Mouse (Mus musculus) splenic B cell, adult 2 months (primary cell): ENCODE measurements around the gene A930017K11Rik.
A peak's percentile ranks its signal among the peaks of the same experiment; 100 is the strongest.

ENCODE experiments used
- DNase-seq: peaks from one replicate; pipeline ENCODE4 v3.0.0-alpha.2; 2011; ENCODE audit warnings: low read depth, low spot score
- H3K27me3 ChIP-seq: 2 replicates; pipeline ENCODE4 v1.6.1; 2012; ENCODE audit warnings: mild to moderate bottlenecking, low read length, moderate library complexity, mixed read lengths; ENCODE audit not compliant: control insufficient read depth, poor library complexity, insufficient read depth, severe bottlenecking
- H3K36me3 ChIP-seq: 2 replicates; pipeline ENCODE4 v1.6.1; 2012; ENCODE audit warnings: mild to moderate bottlenecking, low read length, moderate library complexity, mixed read lengths; ENCODE audit not compliant: control insufficient read depth, poor library complexity, insufficient read depth, severe bottlenecking

A930017K11Rik gene

GRCm38 (mm10) chr17:25950706-25951105 is 1.7 kb downstream of the A930017K11Rik start:
- DNase-seq = no peak
- no peaks in the 10 kb centered on the region for H3K27me3 ChIP-seq
- H3K36me3 ChIP-seq = no peaks in the 10 kb centered on the region

- Histone ChIP-seq H3K36me3 (no peaks in the 10 kb centered on the region), H3K27me3 (no peaks in the 10 kb centered on the region)
- DNase-seq = no peak
Observed at GRCm38 (mm10) chr17:25949981-25950380, 2.4 kb downstream of the A930017K11Rik start.

- no peak for DNase-seq
- no peaks in the 10 kb centered on the region for H3K36me3 ChIP-seq
- no peaks in the 10 kb centered on the region for H3K27me3 ChIP-seq
Observed at GRCm38 (mm10) chr17:25948051-25948450, 4.3 kb downstream of the A930017K11Rik start.

GRCm38 (mm10) chr17:25947576-25947975 is 4.8 kb downstream of the A930017K11Rik start:
- Histone ChIP-seq H3K36me3 (no peaks in the 10 kb centered on the region), H3K27me3 (no peaks in the 10 kb centered on the region)
- no peak for DNase-seq

GRCm38 (mm10) chr17:25946891-25947290 is 5.5 kb downstream of the A930017K11Rik start:
- Histone ChIP-seq H3K36me3 (no peaks in the 10 kb centered on the region), H3K27me3 (no peaks in the 10 kb centered on the region)
- no peak for DNase-seq

- Histone ChIP-seq H3K36me3 (no peaks in the 10 kb centered on the region), H3K27me3 (no peaks in the 10 kb centered on the region)
- DNase-seq = no peak
Observed at GRCm38 (mm10) chr17:25946349-25946748, 6.0 kb downstream of the A930017K11Rik start.

- H3K36me3 ChIP-seq = no peaks in the 10 kb centered on the region
- no peaks in the 10 kb centered on the region for H3K27me3 ChIP-seq
- no peak for DNase-seq
Observed at GRCm38 (mm10) chr17:25945517-25946155, 6.7 kb downstream of the A930017K11Rik start.

GRCm38 (mm10) chr17:25944366-25945163 is 7.8 kb downstream of the A930017K11Rik start, which contains the start of the genes Pigq and Nhlrc4:
TSS of gene Pigq (minus strand) at chr17:25944936.
TSS of gene Nhlrc4 (minus strand) at chr17:25944961.
- H3K36me3 ChIP-seq = no peaks in the 10 kb centered on the region
- DNase-seq = no peak
- H3K27me3 ChIP-seq = no peaks in the 10 kb centered on the region

- no peak for DNase-seq
- Histone ChIP-seq H3K27me3 (no peaks in the 10 kb centered on the region), H3K36me3 (no peaks in the 10 kb centered on the region)
Observed at GRCm38 (mm10) chr17:25943769-25944168, 8.6 kb downstream of the A930017K11Rik start.

GRCm38 (mm10) chr17:25943221-25943620 is 9.1 kb downstream of the A930017K11Rik start:
- no peak for DNase-seq
- H3K36me3 ChIP-seq = no peaks in the 10 kb centered on the region
- H3K27me3 ChIP-seq = no peaks in the 10 kb centered on the region

- Histone ChIP-seq H3K36me3 (no peaks in the 10 kb centered on the region), H3K27me3 (no peaks in the 10 kb centered on the region)
- no peak for DNase-seq
Observed at GRCm38 (mm10) chr17:25942597-25943151, 9.7 kb downstream of the A930017K11Rik start.

GRCm38 (mm10) chr17:25941511-25942241 is 10.7 kb downstream of the A930017K11Rik start:
- Histone ChIP-seq H3K36me3 (no peaks in the 10 kb centered on the region), H3K27me3 (no peaks in the 10 kb centered on the region)
- DNase-seq = peak; percentile 77

GRCm38 (mm10) chr17:25934526-25934925 is 17.8 kb downstream of the A930017K11Rik start:
- Histone ChIP-seq H3K27me3 (no peaks in the 10 kb centered on the region), H3K36me3 (peaks cover 11% of the 10 kb centered on the region)
- DNase-seq = no peak

GRCm38 (mm10) chr17:25925348-25925747 is 27.0 kb downstream of the A930017K11Rik start:
- Histone ChIP-seq H3K36me3 (no peaks in the 10 kb centered on the region; the same call in 1 of the 2 replicates), H3K27me3 (no peaks in the 10 kb centered on the region)
- DNase-seq = no peak
